Mouse (Mus musculus) kidney, adult 2 months (tissue): ENCODE results near the gene Arhgap44. TPM values are rescaled to one million over a fixed set of nuclear protein-coding genes. Genes with fewer than 3 reads are reported as not detected.

Experiments
- DNase-seq: peaks from one replicate; pipeline ENCODE4 v3.0.0; 2021
- H3K27ac ChIP-seq: fragments of 200-500 bp; 2 replicates; pipeline ENCODE4 v1.5.1; 2012; ENCODE audit warnings: low read depth, low read length, control low read depth, inconsistent platforms; ENCODE audit not compliant: insufficient read depth
- H3K27me3 ChIP-seq: fragments of 200-500 bp; replicated peaks from 2 replicates; pipeline ENCODE4 v1.6.1; 2012; ENCODE audit warnings: mild to moderate bottlenecking, moderate library complexity, low read length, inconsistent platforms; ENCODE audit not compliant: control insufficient read depth, insufficient read depth
- H3K36me3 ChIP-seq: fragments of 200-500 bp; 2 replicates; pipeline ENCODE4 v1.6.1; 2012; ENCODE audit warnings: mild to moderate bottlenecking, moderate library complexity, low read length, inconsistent platforms; ENCODE audit not compliant: control insufficient read depth, insufficient read depth
- H3K4me1 ChIP-seq: fragments of 200-500 bp; 2 replicates; pipeline ENCODE4 v1.6.1; 2011; ENCODE audit warnings: low read length; ENCODE audit not compliant: control insufficient read depth, insufficient read depth
- H3K4me3 ChIP-seq: fragments of 200-500 bp; 2 replicates; pipeline ENCODE4 v1.5.1; 2011; ENCODE audit warnings: mild to moderate bottlenecking, low read depth, low read length, control low read depth; ENCODE audit not compliant: insufficient read depth
- CTCF ChIP-seq: fragments of 200-500 bp; conservative IDR thresholded peaks from 2 replicates; pipeline ENCODE4 v1.5.1; 2011; ENCODE audit warnings: low read depth, mild to moderate bottlenecking, control low read depth, low read length, moderate library complexity, mixed read lengths; ENCODE audit not compliant: insufficient read depth, insufficient read length
- POLR2A ChIP-seq: fragments of 200-500 bp; IDR thresholded peaks from one replicate; pipeline ENCODE4 v1.6.1; 2011; ENCODE audit warnings: low read depth, low read length, control low read depth
- WGBS: fragments of 180-500 bp; shearing (Covaris S2); methylation state at CpG from one replicate; pipeline ENCODE4 v1.1.7; 2018; 5-methylcytosine and 5-hydroxymethylcytosine counted together
- polyA plus RNA-seq: library from polyadenylated mRNA; depleted of rRNA; stranded (reverse); fragments of >200 nt; gene quantifications from 2 replicates; pipeline ENCODE4 v1.2.3, GENCODE M21; 2012

Gene Arhgap44
- polyA plus RNA-seq, 1 experiment: 6.7 TPM

- H3K27ac ChIP-seq: no peak overlapping the region
- no peaks in the 10 kb centered on the region; the same call in 1 of the 2 replicates for H3K4me1 ChIP-seq
- TF ChIP-seq CTCF (no peak), POLR2A (no peak)
- DNase-seq: peak; percentile 58
- H3K36me3 ChIP-seq: no peaks in the 10 kb centered on the region
- H3K27me3 ChIP-seq: no peaks in the 10 kb centered on the region
- 33% methylated on average over 8 of the region's 8 CpGs for WGBS
- no peak overlapping the region for H3K4me3 ChIP-seq
Measured at GRCm38 (mm10) chr11:65124913-65125418, 37.8 kb downstream of the Arhgap44 start.

GRCm38 (mm10) chr11:65120276-65120675, 42.5 kb downstream of the Arhgap44 start:
- H3K27me3 ChIP-seq: no peaks in the 10 kb centered on the region
- DNase-seq: no peak
- TF ChIP-seq CTCF (no peak), POLR2A (no peak)
- no peaks in the 10 kb centered on the region for H3K4me1 ChIP-seq
- no peaks in the 10 kb centered on the region for H3K36me3 ChIP-seq
- H3K27ac ChIP-seq: no peak overlapping the region
- WGBS: 93% methylated on average over 4 of the region's 4 CpGs
- no peak overlapping the region for H3K4me3 ChIP-seq

GRCm38 (mm10) chr11:65115811-65116210, 47.0 kb downstream of the Arhgap44 start:
- no peak for TF ChIP-seq CTCF
- TF ChIP-seq POLR2A: no peak
- no peaks in the 10 kb centered on the region for H3K27me3 ChIP-seq
- H3K27ac ChIP-seq: no peak overlapping the region
- no peaks in the 10 kb centered on the region for H3K36me3 ChIP-seq
- no peak for DNase-seq
- 76% methylated on average over 6 of the region's 6 CpGs for WGBS
- no peak overlapping the region for H3K4me3 ChIP-seq
- no peaks in the 10 kb centered on the region for H3K4me1 ChIP-seq

- H3K36me3 ChIP-seq: no peaks in the 10 kb centered on the region
- H3K4me3 ChIP-seq: no peak overlapping the region
- H3K27ac ChIP-seq: no peak overlapping the region
- DNase-seq: no peak
- TF ChIP-seq CTCF (no peak), POLR2A (no peak)
- WGBS: 39% methylated on average over 4 of the region's 4 CpGs
- no peaks in the 10 kb centered on the region for H3K4me1 ChIP-seq
- H3K27me3 ChIP-seq: no peaks in the 10 kb centered on the region
Measured at GRCm38 (mm10) chr11:65112086-65112485, 50.7 kb downstream of the Arhgap44 start.

- Histone ChIP-seq H3K27ac (no peak overlapping the region), H3K4me1 (no peaks in the 10 kb centered on the region), H3K27me3 (no peaks in the 10 kb centered on the region), H3K4me3 (no peak overlapping the region), H3K36me3 (no peaks in the 10 kb centered on the region)
- no peak for DNase-seq
- WGBS: 67% methylated on average over 5 of the region's 5 CpGs
- no peak for TF ChIP-seq CTCF
- no peak for TF ChIP-seq POLR2A
Measured at GRCm38 (mm10) chr11:65111651-65112050, 51.1 kb downstream of the Arhgap44 start.

- H3K4me1 ChIP-seq: no peaks in the 10 kb centered on the region
- no peaks in the 10 kb centered on the region for H3K36me3 ChIP-seq
- TF ChIP-seq POLR2A (no peak), CTCF (no peak)
- no peak overlapping the region for H3K4me3 ChIP-seq
- H3K27ac ChIP-seq: no peak overlapping the region
- DNase-seq: no peak
- 82% methylated on average over 10 of the region's 10 CpGs for WGBS
- no peaks in the 10 kb centered on the region for H3K27me3 ChIP-seq
Measured at GRCm38 (mm10) chr11:65110058-65110457, 52.7 kb downstream of the Arhgap44 start.

GRCm38 (mm10) chr11:65107734-65108171, 55.0 kb downstream of the Arhgap44 start:
- H3K36me3 ChIP-seq: no peaks in the 10 kb centered on the region
- no peaks in the 10 kb centered on the region for H3K27me3 ChIP-seq
- no peak overlapping the region for H3K27ac ChIP-seq
- no peak for TF ChIP-seq CTCF
- no peak for TF ChIP-seq POLR2A
- WGBS: 75% methylated on average over 5 of the region's 5 CpGs
- DNase-seq: no peak
- no peaks in the 10 kb centered on the region for H3K4me1 ChIP-seq
- H3K4me3 ChIP-seq: no peak overlapping the region

GRCm38 (mm10) chr11:65107151-65107550, 55.6 kb downstream of the Arhgap44 start:
- Histone ChIP-seq H3K4me3 (no peak overlapping the region), H3K27ac (no peak overlapping the region), H3K27me3 (no peaks in the 10 kb centered on the region), H3K4me1 (no peaks in the 10 kb centered on the region), H3K36me3 (no peaks in the 10 kb centered on the region)
- no peak for DNase-seq
- WGBS: 82% methylated on average over 4 of the region's 4 CpGs
- no peak for TF ChIP-seq POLR2A
- no peak for TF ChIP-seq CTCF
